Mouse (Mus musculus) adrenal gland (tissue): ENCODE data around the gene Gm21900.
"Not testable (repeated sequence)": the region's sequence is repeated elsewhere in the genome, so short reads cannot be mapped to it uniquely, and the experiment has no call there.

Experiments
- intact Hi-C: fragments of 180-260 bp; cut with DNase I; formaldehyde crosslinking; loops from one replicate; pipeline ENCODE4 v1.15.1; 2025
- long read RNA-seq, 2 experiments: library from polyadenylated mRNA; unstranded; transcript quantifications; one replicate each; pipeline ENCODE4 v2.0.0; 2020; ENCODE audit warnings: borderline replicate concordance in 1 of 2; ENCODE audit not compliant: insufficient replicate concordance in 1 of 2

Gm21900 gene
- long read RNA-seq, experiment 1: 0 reads
- long read RNA-seq, experiment 2: 0 reads

DNA sequence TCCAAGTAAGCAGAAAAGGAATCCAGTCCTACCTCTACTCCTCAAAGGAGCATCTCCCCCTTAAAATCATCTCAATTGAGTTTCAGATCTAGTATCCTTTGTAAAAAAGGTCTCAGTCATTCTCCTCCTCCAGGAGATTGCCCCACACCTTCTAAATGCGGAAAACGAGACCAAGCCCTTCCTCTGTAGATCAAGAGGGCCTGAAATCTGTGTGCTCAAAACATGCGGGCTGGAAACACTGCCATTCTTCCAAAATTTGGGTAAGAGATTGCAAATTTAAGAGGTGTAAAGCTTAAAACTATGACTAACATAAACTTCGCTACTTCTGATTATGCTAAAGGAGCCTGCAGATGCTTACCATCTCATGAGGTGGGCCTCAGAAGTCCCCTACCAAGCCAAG is at the start of gene Gm21900:
Gm21900 (plus strand) TSS at position 301 of the 400 bp plus-strand sequence.
- intact Hi-C loops: not testable (repeated sequence)

DNA sequence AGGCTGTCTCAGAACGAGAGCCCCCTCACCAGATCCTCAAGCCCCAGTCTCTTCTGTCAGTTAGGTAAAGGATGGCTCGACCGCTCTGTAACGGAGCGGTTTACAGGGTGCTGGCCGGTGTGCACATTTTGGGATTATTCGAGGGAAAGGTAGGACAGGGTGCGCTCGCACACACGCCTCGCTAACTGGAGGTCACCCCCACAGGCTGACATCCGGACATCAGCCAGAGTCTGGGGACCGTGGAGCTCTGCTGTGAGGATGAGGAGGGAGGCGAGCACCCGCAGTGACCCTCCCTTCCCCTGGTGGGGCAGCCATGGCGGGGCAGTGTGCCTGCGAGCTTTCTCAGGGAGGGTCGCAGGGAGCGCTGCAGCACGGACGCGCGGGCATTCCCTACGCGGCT is 27.4 kb downstream of the Gm21900 start:
- intact Hi-C loops: not testable (repeated sequence)
